Mouse (Mus musculus) gonadal fat pad, adult 2 months (tissue): ENCODE results near the gene Phlpp2. TPM values are rescaled to one million over a fixed set of nuclear protein-coding genes. Genes with fewer than 3 reads are reported as not detected.
"Not testable (repeated sequence)": the region's sequence is repeated elsewhere in the genome, so short reads cannot be mapped to it uniquely, and the experiment has no call there.

Experiments
- DNase-seq: peaks from one replicate; pipeline ENCODE4 v3.0.0-alpha.2; 2012; ENCODE audit warnings: low read depth
- polyA plus RNA-seq: library from polyadenylated mRNA; depleted of rRNA; stranded (reverse); fragments of >200 nt; gene quantifications from 2 replicates; pipeline ENCODE4 v1.2.3, GENCODE M21; 2012; rRNA removed

Gene Phlpp2
- 6.5 and 7.4 TPM in 2 replicates for polyA plus RNA-seq

DNA sequence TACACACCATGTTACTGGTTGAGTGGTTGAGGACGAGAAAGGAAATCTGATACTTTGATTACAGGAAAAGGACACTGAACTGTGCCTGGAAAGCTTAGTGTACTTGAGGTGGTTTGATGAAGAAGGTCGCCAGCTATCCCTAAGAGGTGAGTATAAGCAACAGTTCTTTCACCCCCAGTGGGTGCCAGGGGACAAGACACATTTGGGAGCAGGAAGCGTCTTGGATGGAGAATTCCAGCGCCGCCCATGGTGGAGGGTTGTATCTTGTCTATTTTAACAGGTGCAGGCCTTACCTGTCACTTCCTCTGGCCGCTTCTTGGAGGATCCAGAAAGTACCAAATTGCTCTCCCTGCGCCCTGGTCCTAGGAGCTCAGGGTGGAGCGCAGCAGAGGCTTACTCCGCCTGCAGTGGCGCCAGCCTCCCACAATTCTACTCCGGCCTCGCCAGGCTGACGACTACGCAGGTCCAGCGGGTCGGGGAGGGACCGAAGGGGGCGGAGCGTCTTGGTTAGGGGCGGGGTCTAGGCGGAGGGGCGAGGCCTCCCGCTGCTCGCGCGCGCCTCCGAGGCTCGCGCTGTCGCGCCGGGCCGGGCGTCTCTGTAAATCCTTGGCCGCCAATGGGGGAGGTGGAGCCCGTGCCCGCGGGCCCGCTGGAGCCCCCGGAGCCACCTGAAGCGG, at the start of gene Phlpp2:
Phlpp2 (plus strand) TSS at position 540 of the 677 bp plus-strand sequence.
- peak; percentile 41 for DNase-seq

DNA sequence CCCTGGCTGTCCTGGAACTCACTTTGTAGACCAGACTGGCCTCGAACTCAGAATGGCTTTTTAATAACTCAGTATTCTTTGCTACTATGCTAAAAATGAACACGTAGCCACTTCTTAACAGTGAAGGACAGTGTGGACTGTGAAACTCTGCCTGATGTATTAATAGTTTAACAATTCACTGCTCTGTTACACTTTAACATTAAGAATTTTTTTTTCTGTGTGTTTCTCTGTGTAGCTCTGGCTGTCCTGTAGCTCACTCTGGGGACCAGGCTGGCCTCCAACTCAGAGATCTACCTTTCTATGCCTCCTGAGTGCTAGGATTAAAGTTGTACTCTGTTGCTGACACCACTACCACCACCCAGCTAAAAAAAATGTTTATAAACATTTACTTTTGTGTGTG, 44.8 kb upstream of the Phlpp2 start:
- no peak for DNase-seq

DNA sequence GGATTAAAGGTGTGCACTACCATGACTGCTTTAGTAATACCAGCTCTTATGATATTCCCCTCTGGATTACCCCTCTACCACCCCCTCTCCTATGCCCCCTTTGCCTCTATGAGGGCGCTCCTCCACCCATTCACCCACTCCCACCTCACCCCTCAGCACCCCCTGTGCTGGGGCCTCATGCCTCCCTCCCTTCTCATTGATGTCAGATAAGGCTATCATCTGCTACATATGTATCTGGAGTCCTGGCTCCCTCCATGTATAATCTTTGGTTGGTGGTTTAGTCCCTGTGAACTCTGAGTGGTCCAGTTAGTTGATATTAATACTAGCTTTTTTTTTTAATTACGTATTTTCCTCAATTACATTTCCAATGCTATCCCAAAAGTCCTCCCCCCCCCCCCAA, 28.5 kb upstream of the Phlpp2 start:
- no peak for DNase-seq

GRCm38 (mm10) chr8:109842468-109842867, 25.9 kb upstream of the Phlpp2 start:
- DNase-seq, result no peak

GRCm38 (mm10) chr8:109847866-109848265, 20.5 kb upstream of the Phlpp2 start:
- DNase-seq, result no peak

DNA sequence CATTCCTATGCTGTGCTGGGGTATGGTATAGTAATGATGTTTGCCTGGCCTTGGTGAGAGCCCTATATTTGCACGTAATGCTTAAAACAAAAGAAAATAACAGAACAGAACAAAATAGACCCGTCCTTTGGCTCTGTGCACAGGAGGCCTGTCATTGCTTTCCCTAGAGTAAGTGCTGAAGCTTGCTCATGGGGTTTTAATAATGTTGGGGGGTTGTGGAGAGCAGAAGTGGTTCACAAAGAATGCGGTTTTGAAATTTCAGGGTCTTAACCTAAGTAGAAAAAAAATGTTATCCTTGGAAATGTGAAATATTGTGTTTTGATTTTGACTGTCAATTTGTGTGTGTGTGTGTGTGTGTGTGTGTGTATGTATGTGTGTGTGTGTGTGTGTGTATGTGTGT, 19.4 kb upstream of the Phlpp2 start:
- no peak for DNase-seq

- DNase-seq, result no peak
These were observed 14.9 kb upstream of the Phlpp2 start for GRCm38 (mm10) chr8:109853423-109853822.

- DNase-seq, result no peak
These were observed 13.8 kb upstream of the Phlpp2 start for GRCm38 (mm10) chr8:109854522-109854921.

DNA sequence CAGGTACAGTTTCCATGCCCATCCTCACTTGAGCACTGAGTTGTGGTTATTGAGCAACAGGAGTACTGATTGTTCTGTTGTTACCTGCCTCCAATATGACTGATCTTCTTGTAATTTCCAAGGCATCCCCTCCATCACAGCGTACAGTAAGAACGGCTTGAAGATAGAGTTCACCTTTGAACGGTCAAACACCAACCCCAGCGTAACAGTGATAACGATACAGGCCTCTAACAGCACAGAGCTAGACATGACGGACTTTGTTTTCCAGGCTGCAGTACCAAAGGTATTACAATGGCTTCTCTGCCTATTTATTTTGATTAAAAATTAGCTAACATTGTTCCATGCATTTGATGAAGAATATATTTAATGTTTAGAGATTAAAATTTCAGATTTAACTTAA, 12.9 kb upstream of the Phlpp2 start:
- DNase-seq, result no peak

DNA sequence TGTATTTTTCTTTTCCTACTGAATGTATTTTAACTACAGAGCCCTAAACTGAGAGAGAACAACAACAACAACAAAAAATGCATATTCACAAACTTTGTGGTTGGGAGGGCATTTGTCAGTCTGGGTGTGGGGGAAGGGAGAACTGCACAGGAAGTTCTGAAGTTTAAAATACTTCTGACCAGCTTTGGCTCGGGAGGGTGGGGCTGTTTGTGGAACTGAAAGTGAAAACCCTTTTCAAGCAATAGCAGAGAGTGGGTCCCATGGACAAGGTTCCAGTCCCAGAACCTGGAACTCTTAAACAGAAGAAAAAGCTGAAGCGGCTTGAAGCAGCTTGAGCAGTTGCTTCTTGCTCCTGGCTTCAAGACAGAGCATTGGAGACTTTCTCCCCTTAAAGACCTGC, 4.9 kb upstream of the Phlpp2 start:
- DNase-seq, result no peak

DNA sequence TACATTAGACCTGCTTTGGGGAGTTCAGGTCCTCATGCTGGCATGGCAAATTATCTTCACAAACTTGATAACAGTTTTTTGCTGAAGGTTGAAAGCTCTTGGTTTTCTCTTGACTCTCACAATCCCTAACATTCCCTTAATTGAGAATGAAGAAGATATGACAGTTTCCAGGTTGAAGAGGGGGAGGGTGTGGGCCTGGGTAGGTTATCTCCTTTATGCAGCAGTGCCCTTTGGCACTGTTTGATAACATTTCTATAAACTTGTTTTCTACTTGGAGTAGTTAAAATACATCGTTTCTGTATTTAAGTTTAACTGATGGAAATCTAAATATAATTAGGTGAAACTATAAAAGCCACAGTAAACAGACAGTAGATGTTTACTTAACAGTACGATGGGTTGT, 3.5 kb upstream of the Phlpp2 start:
- no peak for DNase-seq

DNA sequence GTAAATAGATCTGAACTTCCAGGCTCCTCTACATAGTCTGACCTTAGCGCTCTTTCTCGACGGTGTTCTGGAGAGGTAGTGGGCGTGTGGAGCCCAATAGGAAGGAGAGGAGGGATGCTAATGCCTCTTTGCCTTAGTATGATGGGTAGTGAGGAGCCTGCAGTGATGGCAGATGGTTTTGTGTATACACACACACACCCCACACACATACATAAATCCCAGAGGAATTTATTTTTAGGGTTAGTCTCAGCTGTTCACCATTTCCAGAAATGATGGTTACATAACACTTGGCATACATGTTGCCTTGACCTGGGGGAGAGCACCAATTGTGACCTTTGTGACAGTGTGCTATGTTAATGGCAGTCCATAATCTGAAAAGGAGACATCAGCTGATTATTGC, 2.8 kb upstream of the Phlpp2 start:
- no peak for DNase-seq

GRCm38 (mm10) chr8:109866690-109867089, 1.7 kb upstream of the Phlpp2 start:
- DNase-seq, result no peak

GRCm38 (mm10) chr8:109868680-109869361, 479 bp downstream of the Phlpp2 start:
- no peak for DNase-seq

DNA sequence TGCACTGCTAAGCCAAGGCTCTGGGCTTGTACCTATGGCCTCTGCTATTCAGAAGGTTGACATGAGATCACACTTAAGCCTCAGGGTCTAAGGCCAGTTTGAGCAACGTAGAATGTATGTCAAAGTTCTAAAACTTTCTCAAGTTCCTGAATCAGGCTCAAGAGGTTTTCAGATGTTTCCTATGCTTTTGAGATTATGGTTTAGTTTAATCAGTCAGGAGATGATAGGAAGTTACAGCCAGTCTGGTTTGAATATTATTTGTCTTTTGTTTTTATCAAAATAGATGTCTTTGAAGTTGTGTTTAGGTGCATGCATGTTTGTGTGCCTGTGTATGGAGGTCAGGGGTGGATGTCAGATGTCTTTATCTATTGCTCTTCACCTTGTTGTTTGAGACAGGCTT, 2.7 kb downstream of the Phlpp2 start:
- no peak for DNase-seq

DNA sequence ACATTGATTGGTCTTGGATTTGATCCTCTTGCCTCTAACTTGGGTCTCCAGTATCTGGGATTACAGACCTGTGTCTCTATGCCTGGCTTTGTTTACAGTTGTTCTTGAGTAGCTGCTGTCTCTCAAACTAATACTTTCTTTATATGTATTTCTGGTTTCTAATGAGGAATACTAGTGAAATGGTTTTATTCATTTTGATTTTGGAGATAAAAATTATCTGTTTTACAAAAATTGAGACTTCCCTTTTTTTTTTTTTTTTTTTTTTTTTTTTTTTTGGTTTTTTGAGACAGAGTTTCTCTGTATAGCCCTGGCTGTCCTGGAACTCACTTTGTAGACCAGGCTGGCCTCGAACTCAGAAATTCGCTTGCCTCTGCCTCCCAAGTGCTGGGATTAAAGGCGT, 5.5 kb downstream of the Phlpp2 start:
- not testable (repeated sequence) for DNase-seq

DNA sequence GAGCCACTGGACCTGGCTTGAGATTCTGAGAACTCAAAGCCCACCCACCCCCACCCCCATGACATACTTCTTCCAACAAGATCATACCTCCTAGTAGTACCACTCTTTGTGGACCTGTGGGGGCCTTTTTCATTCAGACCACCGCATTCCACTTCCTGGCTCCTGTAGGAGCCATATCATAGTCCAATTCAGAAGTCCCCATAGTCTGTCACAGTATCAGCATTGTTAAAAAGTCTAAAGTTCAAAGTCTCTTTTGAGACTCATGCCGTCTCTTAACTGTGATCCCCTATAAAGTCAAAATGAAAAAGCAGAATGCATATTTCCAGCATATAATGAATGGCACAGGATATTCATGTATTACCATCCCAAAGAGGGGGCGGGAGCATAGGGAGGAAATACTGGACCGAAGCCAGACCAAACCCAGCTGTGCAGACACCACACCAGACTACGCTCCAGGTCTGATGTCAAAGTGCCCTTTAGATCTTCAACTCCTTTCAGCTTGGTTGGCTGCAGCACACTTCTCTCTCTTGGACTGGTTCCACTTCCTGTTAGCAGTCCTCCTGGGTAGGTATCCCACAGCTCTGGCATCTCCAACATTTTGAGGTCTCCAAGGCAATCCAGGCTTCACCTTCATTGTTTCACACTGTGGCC, 11.8 kb downstream of the Phlpp2 start:
- no peak for DNase-seq

DNA sequence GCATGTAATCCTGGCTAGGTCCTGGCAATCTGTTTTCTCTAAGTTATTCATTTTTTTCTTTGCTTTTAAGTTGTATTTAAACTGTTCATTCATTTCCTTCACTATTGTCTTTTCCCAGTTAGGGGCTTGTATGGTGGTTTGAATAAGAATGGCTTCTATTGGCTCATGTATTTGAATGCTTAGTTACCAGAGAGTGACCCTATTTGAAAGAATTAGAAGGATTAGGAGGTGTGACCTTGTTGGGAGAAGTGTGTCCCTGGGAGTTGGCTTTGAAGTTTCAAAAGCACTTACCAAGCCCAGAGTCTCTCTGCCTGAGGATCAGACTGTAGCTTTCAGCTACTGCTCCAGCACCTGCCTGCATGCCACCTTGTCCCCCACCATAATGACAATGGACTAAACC, 17.0 kb downstream of the Phlpp2 start:
- DNase-seq, result no peak

DNA sequence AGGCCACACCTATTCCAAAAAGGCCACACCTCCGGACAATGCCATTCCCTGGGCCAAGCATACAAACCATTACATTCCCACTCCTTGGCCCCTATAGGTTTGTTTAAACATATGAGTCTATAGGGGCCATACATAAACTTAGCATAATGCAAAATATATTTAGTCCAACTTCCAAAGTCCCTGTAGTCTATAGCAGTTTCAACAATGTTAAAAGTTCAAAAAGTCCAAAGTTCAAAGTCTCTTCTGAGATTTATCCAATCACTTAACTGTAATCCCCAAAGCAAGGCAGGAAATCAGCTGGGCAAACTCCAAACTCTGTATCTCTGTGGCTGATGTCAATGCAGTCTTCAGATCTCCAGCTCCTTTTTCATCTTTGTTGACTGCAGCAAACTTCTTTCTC, 20.9 kb downstream of the Phlpp2 start:
- no peak for DNase-seq

DNA sequence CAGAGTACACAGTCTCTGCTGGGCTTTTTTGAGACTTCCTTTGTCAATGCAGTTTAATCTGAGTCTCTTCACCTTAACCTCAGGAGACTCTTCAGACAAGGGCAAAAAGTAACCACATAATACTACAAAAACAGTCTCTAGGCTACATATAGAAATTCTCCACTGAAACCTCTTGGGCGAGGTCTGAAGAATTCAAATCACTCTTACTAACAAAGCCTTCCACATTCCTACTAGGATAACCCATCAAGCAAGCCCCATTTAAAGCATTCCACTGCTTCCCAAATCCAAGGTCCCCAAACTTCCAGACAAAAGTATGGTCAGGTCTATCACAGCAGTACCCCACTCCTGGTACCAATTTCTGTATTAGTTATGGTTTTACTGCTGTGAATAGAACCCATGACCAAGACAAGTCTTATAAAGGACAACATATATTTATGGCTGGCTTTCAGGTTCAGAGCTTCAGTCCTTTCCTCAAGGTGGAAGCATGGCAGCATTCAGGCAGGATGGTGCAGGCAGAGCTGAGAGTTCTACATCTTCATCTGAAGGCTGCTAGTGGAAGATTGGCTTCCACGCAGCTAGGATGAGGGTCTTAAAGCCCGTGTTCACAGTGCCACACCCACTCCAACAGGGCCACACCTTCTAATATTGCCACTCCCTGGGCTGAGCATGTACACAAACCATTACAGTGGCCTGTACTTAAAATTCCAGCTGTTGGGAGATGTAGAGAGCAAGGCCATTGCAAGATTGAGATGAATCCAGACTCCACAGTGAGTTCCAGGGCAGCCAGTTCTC, 22.6 kb downstream of the Phlpp2 start:
- no peak for DNase-seq

DNA sequence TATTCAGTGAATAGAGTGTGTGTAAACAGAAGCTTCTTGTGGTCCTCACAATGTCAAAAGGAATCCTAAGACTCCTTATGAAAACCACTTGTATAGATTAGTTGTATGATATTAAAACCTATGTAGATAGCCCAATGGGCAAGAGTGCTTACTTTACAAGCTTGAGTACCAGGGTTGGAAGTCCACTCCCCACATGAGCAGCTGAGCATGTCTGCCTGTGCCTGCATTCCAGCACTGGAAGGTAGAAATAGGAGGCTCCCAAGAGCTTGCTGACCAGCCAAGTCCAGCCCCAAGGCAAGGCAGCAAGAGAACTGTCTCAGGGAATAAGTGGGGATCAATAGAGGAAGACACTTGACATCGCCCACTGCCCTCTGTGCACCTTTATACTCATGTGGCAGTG, 26.3 kb downstream of the Phlpp2 start:
- no peak for DNase-seq

DNA sequence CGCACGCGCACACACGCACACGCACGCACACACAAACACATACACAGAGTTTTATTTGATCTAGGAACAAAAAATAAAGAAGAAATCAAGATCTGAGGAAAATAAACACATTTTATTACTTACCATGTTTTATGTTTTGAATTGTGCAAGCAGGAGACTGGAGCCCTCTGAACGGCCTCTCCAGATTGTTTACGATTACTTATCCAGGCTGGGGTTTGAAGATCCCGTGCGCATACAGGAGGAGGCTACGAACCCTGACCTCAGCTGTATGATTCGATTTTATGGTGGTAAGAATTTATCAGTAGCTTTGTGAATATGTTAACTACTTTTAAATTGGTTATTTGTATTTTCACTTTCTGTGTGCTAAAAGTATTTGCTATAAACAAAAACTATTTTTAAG, 27.0 kb downstream of the Phlpp2 start:
- no peak for DNase-seq
